Mouse (Mus musculus) megakaryocyte, adult 5-6 weeks (primary cell): ENCODE data around the gene Vmp1. TPM values are rescaled to one million over a fixed set of nuclear protein-coding genes. Genes with fewer than 3 reads are reported as not detected.
A peak's percentile ranks its signal among the peaks of the same experiment; 100 is the strongest.

Experiments used
- ATAC-seq: 2 replicates; pipeline ENCODE4 v1.8.0; 2016; ENCODE audit warnings: mild to moderate bottlenecking, inconsistent platforms; ENCODE audit not compliant: poor library complexity, severe bottlenecking
- total RNA-seq, 2 experiments: library from RNA; stranded (forward) in 1 of 2; stranded (reverse) in 1 of 2; fragments of 153-499, 151-499 nt in 1 of 2; fragments of 221-1000, 200-1000 nt in 1 of 2; gene quantifications; 2 replicates each; pipeline versions ENCODE4 v1.2.3 to v1.2.4; 2015 to 2017

Gene Vmp1
- total RNA-seq (2015) (172 and 215 TPM in 2 replicates), total RNA-seq (2017) (137 and 163 TPM in 2 replicates)

- ATAC-seq: peak; percentile 98
Observed at GRCm38 (mm10) chr11:86683395-86684125, at the start of gene Vmp1, which contains the start of gene Ptrh2. Gene Vmp1, minus strand, starts transcription at chr11:86683836. Gene Ptrh2, plus strand, starts transcription at chr11:86683985.

- ATAC-seq: no peak
Observed at GRCm38 (mm10) chr11:86731443-86731842, 47.8 kb upstream of the Vmp1 start.

- no peak for ATAC-seq
Observed at GRCm38 (mm10) chr11:86725607-86726006, 42.0 kb upstream of the Vmp1 start.

- ATAC-seq: no peak
Observed at GRCm38 (mm10) chr11:86724982-86725381, 41.3 kb upstream of the Vmp1 start.

GRCm38 (mm10) chr11:86724004-86724403 lies 40.4 kb upstream of the Vmp1 start:
- ATAC-seq: peak; percentile 52; the same call in 1 of the 2 replicates

GRCm38 (mm10) chr11:86719390-86719789 lies 35.8 kb upstream of the Vmp1 start:
- ATAC-seq: no peak

GRCm38 (mm10) chr11:86718369-86718768 lies 34.7 kb upstream of the Vmp1 start:
- no peak for ATAC-seq

- ATAC-seq: peak; percentile 49; the same call in 1 of the 2 replicates
Observed at GRCm38 (mm10) chr11:86717306-86718065, 33.9 kb upstream of the Vmp1 start.

GRCm38 (mm10) chr11:86714606-86715005 lies 31.0 kb upstream of the Vmp1 start:
- no peak for ATAC-seq

GRCm38 (mm10) chr11:86701151-86701550 lies 17.5 kb upstream of the Vmp1 start:
- no peak for ATAC-seq

GRCm38 (mm10) chr11:86695461-86695860 lies 11.8 kb upstream of the Vmp1 start:
- no peak for ATAC-seq

- ATAC-seq: no peak
Observed at GRCm38 (mm10) chr11:86692546-86692945, 8.9 kb upstream of the Vmp1 start.

GRCm38 (mm10) chr11:86691956-86692355 lies 8.3 kb upstream of the Vmp1 start:
- ATAC-seq: no peak

- no peak for ATAC-seq
Observed at GRCm38 (mm10) chr11:86691482-86691881, 7.8 kb upstream of the Vmp1 start.

- ATAC-seq: no peak
Observed at GRCm38 (mm10) chr11:86690383-86690782, 6.7 kb upstream of the Vmp1 start.

- no peak for ATAC-seq
Observed at GRCm38 (mm10) chr11:86685366-86685765, 1.7 kb upstream of the Vmp1 start.

GRCm38 (mm10) chr11:86684126-86685012 lies 733 bp upstream of the Vmp1 start:
- ATAC-seq: no peak

- ATAC-seq: no peak
Observed at GRCm38 (mm10) chr11:86682861-86683260, 775 bp downstream of the Vmp1 start.

- no peak for ATAC-seq
Observed at GRCm38 (mm10) chr11:86681423-86681822, 2.2 kb downstream of the Vmp1 start.

GRCm38 (mm10) chr11:86680729-86681128 lies 2.9 kb downstream of the Vmp1 start:
- ATAC-seq: no peak

- ATAC-seq: no peak
Observed at GRCm38 (mm10) chr11:86678957-86679356, 4.7 kb downstream of the Vmp1 start.
